Mouse (Mus musculus) telencephalon, adult 2 months (tissue): ENCODE data around the gene Snapc4.

ENCODE experiments used
- DNase-seq: peaks from one replicate; pipeline ENCODE4 v3.0.0-alpha.2; 2011; ENCODE audit warnings: low read depth, low spot score

Snapc4 gene

DNA sequence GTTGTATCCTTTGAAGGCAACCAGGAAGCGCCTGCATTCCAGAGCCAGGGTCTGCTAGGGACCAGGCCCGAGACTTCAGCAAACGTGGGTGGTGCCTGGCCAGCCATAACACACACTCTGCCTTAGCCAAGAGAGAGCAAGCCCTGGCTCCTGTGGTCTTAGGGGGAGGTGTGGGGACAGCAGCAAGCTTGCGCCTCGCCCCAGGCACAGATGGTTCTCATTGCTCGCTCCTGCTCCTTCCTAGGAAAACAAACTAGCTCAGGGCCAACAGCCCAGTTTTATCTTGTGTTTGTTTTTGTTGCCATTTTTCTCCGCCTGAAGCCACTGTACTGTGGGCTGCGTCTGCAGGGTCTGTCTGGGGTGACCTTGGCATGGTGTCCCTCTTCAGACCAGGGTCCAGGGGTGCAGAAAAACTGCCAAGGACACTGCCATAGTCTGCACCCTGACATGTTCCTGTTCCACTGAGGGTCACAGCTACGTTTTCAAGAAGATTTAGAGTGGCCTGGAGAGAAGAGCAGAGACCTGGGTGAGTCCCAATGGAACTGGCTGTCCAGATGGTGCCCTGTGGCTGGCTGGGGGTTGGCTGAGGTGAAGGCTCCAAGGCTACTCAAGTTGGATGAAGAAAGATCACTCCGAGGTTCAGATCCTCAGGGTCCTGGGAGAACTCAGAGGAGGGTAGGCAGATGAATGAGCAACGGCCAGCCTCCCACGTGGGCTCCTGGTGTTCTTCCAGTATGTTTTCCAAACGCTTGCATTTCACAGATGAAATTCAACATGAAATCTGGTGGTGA lies 66.0 kb downstream of the Snapc4 start:
- no peak for DNase-seq

DNA sequence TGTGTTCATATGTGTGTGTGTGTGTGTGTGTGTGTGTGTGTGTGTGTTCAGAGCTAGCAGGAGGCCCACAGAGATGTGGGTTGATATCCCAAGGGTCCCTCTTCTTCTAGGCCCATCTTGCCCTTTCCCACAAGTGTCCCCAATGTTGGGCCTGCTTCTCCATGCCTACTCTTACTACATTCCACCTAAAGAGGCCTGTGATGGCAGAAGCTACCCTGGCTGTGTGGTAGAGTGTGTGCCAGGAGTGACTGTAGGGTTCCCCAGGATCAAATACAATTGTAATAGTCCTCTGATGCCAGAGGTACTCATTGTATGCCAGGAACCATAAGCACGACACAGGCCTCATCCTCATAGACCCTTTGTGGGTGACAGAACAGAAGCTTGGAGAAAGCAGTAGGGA lies 67.1 kb downstream of the Snapc4 start:
- no peak for DNase-seq

GRCm38 (mm10) chr2:26312812-26313211 lies 67.6 kb downstream of the Snapc4 start:
- DNase-seq, result no peak
